Mouse (Mus musculus) G1E (cell line): ENCODE data around the gene C2cd4c.

ENCODE experiments used
- CTCF ChIP-seq: IDR thresholded peaks from 2 replicates; pipeline ENCODE4 v1.5.1; 2012; ENCODE audit warnings: low read depth, low read length, inconsistent platforms, mixed read lengths
- GATA1 ChIP-seq: IDR thresholded peaks from 2 replicates; pipeline ENCODE4 v1.6.1; 2012; ENCODE audit warnings: borderline replicate concordance, low read length, inconsistent platforms, mixed read lengths

GRCm38 (mm10) chr10:79584021-79584420, 29.8 kb downstream of the C2cd4c start:
- TF ChIP-seq CTCF (no peak), GATA1 (no peak)
